22 mouse cellular contexts compared by ENCODE assay signal in the genomic region with DNA sequence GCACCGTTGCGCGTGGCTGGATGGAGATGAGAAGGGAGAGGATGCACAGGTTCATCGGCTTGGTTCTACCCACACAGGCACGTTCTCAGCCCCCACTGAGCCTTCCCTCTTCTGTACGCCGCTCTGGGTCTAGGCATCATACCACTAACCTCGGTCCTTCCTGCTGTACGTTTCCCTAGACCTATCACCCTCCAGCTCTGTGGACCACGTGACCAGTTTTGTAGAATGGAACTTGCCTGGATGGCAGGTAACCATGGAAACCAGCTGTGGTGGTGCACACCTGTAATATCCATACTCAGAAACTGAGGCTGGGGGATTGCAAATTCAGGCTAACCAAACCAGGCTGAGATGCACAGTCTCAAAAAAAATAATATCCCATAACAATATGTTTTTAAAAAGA. TPM values are rescaled to one million over a fixed set of nuclear protein-coding genes. Genes with fewer than 3 reads are reported as not detected.
DNase-seq lines count a peak whose midpoint lies in the region; ATAC-seq and TF ChIP-seq lines count a peak whose summit lies in the region.
"Had no signal": no experiment of that assay in that cellular context is flagged by ENCODE, and none has a peak within 500 bp of the region (broad histone marks: within the 10 kb centered on the region; RNA-seq: fewer than 3 reads in every experiment).

No protein-coding gene starts in this region.

- H3K27ac ChIP-seq in heart, embryonic 13.5 days (replicated peaks), result peak overlapping the region; percentile 50; the same call in 1 of the 2 replicates
- no peak overlapping the region for H3K27ac ChIP-seq in hindbrain, embryonic 16.5 days (ENCODE audit: low read depth, low read length)
- no peak overlapping the region for H3K27ac ChIP-seq in hindbrain, embryonic 10.5 days
- no peak overlapping the region for H3K27ac ChIP-seq in kidney, embryonic 15.5 days
- H3K27ac ChIP-seq: embryonic facial prominence, embryonic 15.5 days; forebrain, embryonic 10.5 days; forebrain, embryonic 15.5 days; hindbrain, embryonic 15.5 days had no signal

- no peak overlapping the region for H3K4me2 ChIP-seq in heart, embryonic 13.5 days
- no peak overlapping the region for H3K4me2 ChIP-seq in hindbrain, embryonic 16.5 days (ENCODE audit: low read length)
- no peak overlapping the region for H3K4me2 ChIP-seq in kidney, embryonic 15.5 days
- H3K4me2 ChIP-seq: embryonic facial prominence, embryonic 15.5 days; forebrain, embryonic 15.5 days; hindbrain, embryonic 15.5 days had no signal

- peaks cover 12% of the 10 kb centered on the region for H3K4me1 ChIP-seq in heart, embryonic 13.5 days
- H3K4me1 ChIP-seq in hindbrain, embryonic 16.5 days (ENCODE audit: control insufficient read depth, insufficient read depth, low read depth, low read length), result no peaks in the 10 kb centered on the region
- no peaks in the 10 kb centered on the region for H3K4me1 ChIP-seq in hindbrain, embryonic 10.5 days (replicated peaks)
- H3K4me1 ChIP-seq in kidney, embryonic 15.5 days, result no peaks in the 10 kb centered on the region
- H3K4me1 ChIP-seq: embryonic facial prominence, embryonic 15.5 days; forebrain, embryonic 10.5 days; forebrain, embryonic 15.5 days; hindbrain, embryonic 15.5 days had no signal

- 75% methylated on average over 10 of the region's 10 CpGs for WGBS in heart, embryonic 13.5 days
- WGBS in hindbrain, embryonic 16.5 days, result 88% methylated on average over 10 of the region's 10 CpGs
- 90% methylated on average over 10 of the region's 10 CpGs for WGBS in hindbrain, embryonic 10.5 days
- WGBS in kidney, embryonic 15.5 days, result 85% methylated on average over 10 of the region's 10 CpGs

- DNase-seq in heart, adult 18-20 months, result no peak
- DNase-seq in hindbrain, embryonic 10.5 days (ENCODE audit: low spot score), result no peak
- DNase-seq in R1 (ENCODE audit: low read depth, low spot score), result peak; percentile 53
- DNase-seq in cerebellum, postnatal 14 days, result no peak
- DNase-seq: adrenal gland, postnatal 14 days; cerebellum, adult 2 months; cerebellum, postnatal 10 days; embryo, embryonic 11 days; gastrocnemius, postnatal 10 days; kidney, adult 11 months; kidney, adult 9 months had no signal

- H3K79me2 ChIP-seq in C2C12 (ENCODE audit: control insufficient read depth, insufficient read depth), result no peaks in the 10 kb centered on the region

- no peak for TF ChIP-seq CTCF in C2C12 (IDR thresholded peaks at IDR 0.05; ENCODE audit: control insufficient read depth, insufficient read depth, insufficient read length)

- no peak for ATAC-seq in heart, embryonic 13.5 days (ENCODE audit: extremely low read depth, insufficient number of reproducible peaks, low FRiP score, low TSS enrichment)
- ATAC-seq in hindbrain, embryonic 16.5 days, result 0 out of 2 replicates have a peak, but pooled peaks have one; percentile 14
- ATAC-seq in kidney, embryonic 15.5 days (replicated peaks; ENCODE audit: low FRiP score), result no peak
- ATAC-seq: forebrain, embryonic 15.5 days had no signal

- no peaks in the 10 kb centered on the region for H3K9me3 ChIP-seq in heart, embryonic 13.5 days
- H3K9me3 ChIP-seq in hindbrain, embryonic 16.5 days (ENCODE audit: control insufficient read depth, low read length), result no peaks in the 10 kb centered on the region
- H3K9me3 ChIP-seq in hindbrain, embryonic 10.5 days, result no peaks in the 10 kb centered on the region
- H3K9me3 ChIP-seq in kidney, embryonic 15.5 days (replicated peaks), result no peaks in the 10 kb centered on the region
- H3K9me3 ChIP-seq: embryonic facial prominence, embryonic 15.5 days; forebrain, embryonic 10.5 days; forebrain, embryonic 15.5 days; G1E; hindbrain, embryonic 15.5 days had no signal

- peaks cover 19% of the 10 kb centered on the region for H3K36me3 ChIP-seq in heart, embryonic 13.5 days
- peaks cover 3% of the 10 kb centered on the region; the same call in 1 of the 2 replicates for H3K36me3 ChIP-seq in hindbrain, embryonic 16.5 days (ENCODE audit: control insufficient read depth, insufficient read depth, low read length)
- H3K36me3 ChIP-seq in hindbrain, embryonic 10.5 days, result 0 out of 2 replicates have a peak, but pooled peaks cover 11% of the 10 kb centered on the region
- H3K36me3 ChIP-seq in C2C12 (ENCODE audit: control insufficient read depth, insufficient read depth), result no peaks in the 10 kb centered on the region
- H3K36me3 ChIP-seq in kidney, embryonic 15.5 days, result no peaks in the 10 kb centered on the region
- H3K36me3 ChIP-seq: forebrain, embryonic 10.5 days; forebrain, embryonic 15.5 days; hindbrain, embryonic 15.5 days had no signal

- no peak overlapping the region for H3K4me3 ChIP-seq in heart, embryonic 13.5 days
- no peak overlapping the region for H3K4me3 ChIP-seq in hindbrain, embryonic 16.5 days (ENCODE audit: low read length)
- no peak overlapping the region for H3K4me3 ChIP-seq in hindbrain, embryonic 10.5 days
- H3K4me3 ChIP-seq in C2C12 (ENCODE audit: insufficient read depth, poor library complexity, severe bottlenecking), result no peak overlapping the region
- H3K4me3 ChIP-seq in kidney, embryonic 15.5 days (replicated peaks), result no peak overlapping the region
- H3K4me3 ChIP-seq: embryonic facial prominence, embryonic 15.5 days; erythroblast, embryonic 14.5 days; forebrain, embryonic 10.5 days; forebrain, embryonic 15.5 days; hindbrain, embryonic 15.5 days had no signal

- no peak overlapping the region for H3ac ChIP-seq in C2C12 (ENCODE audit: control insufficient read depth, insufficient read length, low read depth)

- no peaks in the 10 kb centered on the region for H3K27me3 ChIP-seq in heart, embryonic 13.5 days (replicated peaks)
- H3K27me3 ChIP-seq in hindbrain, embryonic 16.5 days (replicated peaks; ENCODE audit: control insufficient read depth, insufficient read depth, low read length), result no peaks in the 10 kb centered on the region
- H3K27me3 ChIP-seq in hindbrain, embryonic 10.5 days (ENCODE audit: insufficient read depth, poor library complexity, severe bottlenecking), result no peaks in the 10 kb centered on the region
- no peaks in the 10 kb centered on the region for H3K27me3 ChIP-seq in C2C12 (ENCODE audit: control insufficient read depth, insufficient read depth, insufficient read length)
- no peaks in the 10 kb centered on the region for H3K27me3 ChIP-seq in kidney, embryonic 15.5 days
- H3K27me3 ChIP-seq: embryonic facial prominence, embryonic 15.5 days; forebrain, embryonic 15.5 days; hindbrain, embryonic 15.5 days had no signal

- H3K79me3 ChIP-seq in C2C12 (ENCODE audit: low read depth), result no peaks in the 10 kb centered on the region

- no peak overlapping the region for H3K9ac ChIP-seq in heart, embryonic 13.5 days
- H3K9ac ChIP-seq in hindbrain, embryonic 16.5 days (ENCODE audit: low read depth, low read length), result no peak overlapping the region
- no peak overlapping the region for H3K9ac ChIP-seq in kidney, embryonic 15.5 days
- H3K9ac ChIP-seq: embryonic facial prominence, embryonic 15.5 days; forebrain, embryonic 15.5 days; hindbrain, embryonic 15.5 days had no signal

TF ChIP-seq in C2C12, 6 proteins besides CTCF, POLR2A, EP300 and RAD21:
- peak; percentile 6 for TF ChIP-seq USF1 (IDR thresholded peaks at IDR 0.05; ENCODE audit: low read depth)
- TF ChIP-seq FOSL1 (IDR thresholded peaks at IDR 0.05; ENCODE audit: insufficient read depth, low read length, poor library complexity, severe bottlenecking), result no peak

RNA-seq across cellular contexts. Expression of gene Dlk2, which starts 13.3 kb away (rescaled TPM):
- polyA plus RNA-seq in heart, embryonic 13.5 days (2015; fragmentation: Nextera tagmentation; extraction: Ambion mirVana), result 0.35 and 0.47 TPM in 2 replicates
- under 1 TPM; 0.20 to 0.21 TPM for total RNA-seq in heart, adult 18-20 months (2021)
- polyA plus RNA-seq in hindbrain, embryonic 16.5 days (2015; fragmentation: Nextera tagmentation; extraction: Ambion mirVana), result 25.3 and 26.8 TPM in 2 replicates
- polyA plus RNA-seq in hindbrain, embryonic 10.5 days (2016; fragmentation: Nextera tagmentation; extraction: Ambion mirVana), result 1.4 and 1.5 TPM in 2 replicates
- 14.7 TPM for polyA plus RNA-seq in C2C12 (2012; fragmentation: generic; extraction: Trizol)
- polyA plus RNA-seq in kidney, embryonic 15.5 days (2015; fragmentation: Nextera tagmentation; extraction: Ambion mirVana), result 0.42 and 0.85 TPM in 2 replicates
- polyA plus RNA-seq: erythroblast, embryonic 14.5 days; G1E had no signal

RNA-seq across cellular contexts. Expression of gene Abcc10, which starts 17.6 kb away (rescaled TPM):
- 4.3 and 4.9 TPM in 2 replicates for polyA plus RNA-seq in heart, embryonic 13.5 days (2015; fragmentation: Nextera tagmentation; extraction: Ambion mirVana)
- 1 to 10 TPM; 3.6 to 4.2 TPM for total RNA-seq in heart, adult 18-20 months (2021)
- 9.2 and 9.3 TPM in 2 replicates for polyA plus RNA-seq in hindbrain, embryonic 16.5 days (2015; fragmentation: Nextera tagmentation; extraction: Ambion mirVana)
- 6.6 and 7.6 TPM in 2 replicates for polyA plus RNA-seq in hindbrain, embryonic 10.5 days (2016; fragmentation: Nextera tagmentation; extraction: Ambion mirVana)
- 4.0 TPM for polyA plus RNA-seq in C2C12 (2012; fragmentation: generic; extraction: Trizol)
- 5.8 and 6.3 TPM in 2 replicates for polyA plus RNA-seq in kidney, embryonic 15.5 days (2015; fragmentation: Nextera tagmentation; extraction: Ambion mirVana)

RNA-seq across cellular contexts. Expression of gene Tjap1, which starts 27.7 kb away (rescaled TPM):
- polyA plus RNA-seq in heart, embryonic 13.5 days (2015; fragmentation: Nextera tagmentation; extraction: Ambion mirVana), result 35.7 and 37.1 TPM in 2 replicates
- 10 to 100 TPM; 29.7 to 29.9 TPM for total RNA-seq in heart, adult 18-20 months (2021)
- 26.7 and 32.1 TPM in 2 replicates for polyA plus RNA-seq in hindbrain, embryonic 16.5 days (2015; fragmentation: Nextera tagmentation; extraction: Ambion mirVana)
- 60.1 and 67.3 TPM in 2 replicates for polyA plus RNA-seq in hindbrain, embryonic 10.5 days (2016; fragmentation: Nextera tagmentation; extraction: Ambion mirVana)
- 79.3 TPM for polyA plus RNA-seq in C2C12 (2012; fragmentation: generic; extraction: Trizol)
- 40.3 and 47.7 TPM in 2 replicates for polyA plus RNA-seq in kidney, embryonic 15.5 days (2015; fragmentation: Nextera tagmentation; extraction: Ambion mirVana)

RNA-seq across cellular contexts. Expression of gene Lrrc73, which starts 57.2 kb away (rescaled TPM):
- polyA plus RNA-seq in heart, embryonic 13.5 days (2015; fragmentation: Nextera tagmentation; extraction: Ambion mirVana), result 0.59 and 0.88 TPM in 2 replicates
- total RNA-seq in heart, adult 18-20 months (2021), result under 1 TPM; 0.18 to 0.37 TPM
- polyA plus RNA-seq in hindbrain, embryonic 16.5 days (2015; fragmentation: Nextera tagmentation; extraction: Ambion mirVana), result 19.1 and 23.8 TPM in 2 replicates
- 2.0 and 3.8 TPM in 2 replicates for polyA plus RNA-seq in hindbrain, embryonic 10.5 days (2016; fragmentation: Nextera tagmentation; extraction: Ambion mirVana)
- polyA plus RNA-seq in C2C12 (2012; fragmentation: generic; extraction: Trizol), result 5.3 TPM
- 0.60 and 0.71 TPM in 2 replicates for polyA plus RNA-seq in kidney, embryonic 15.5 days (2015; fragmentation: Nextera tagmentation; extraction: Ambion mirVana)
- total RNA-seq: common myeloid progenitor, adult 5-6 weeks had no signal
